1 mouse cellular context compared by ENCODE assay signal in genomic region chr11:69012071-69012601, GRCm38 (mm10).
TF ChIP-seq lines count a peak whose summit lies in the region.

No protein-coding gene starts in this region.

TF ChIP-seq in CH12.LX, 34 proteins besides CTCF, POLR2A, EP300 and RAD21:
- TF ChIP-seq ELF1 (IDR thresholded peaks at IDR 0.05; ENCODE audit: low read depth, low read length) = peak; percentile 83
- peak; percentile 89 for TF ChIP-seq NELFE (IDR thresholded peaks at IDR 0.05; ENCODE audit: low read depth, low read length)
- 0 out of 2 replicates have a peak, but pooled peaks have one; percentile 11 for TF ChIP-seq CHD1 (IDR thresholded peaks at IDR 0.05; ENCODE audit: low read depth, low read length)
- TF ChIP-seq TCF12 (IDR thresholded peaks at IDR 0.05; ENCODE audit: low read depth, low read length) = peak; percentile 84
- TF ChIP-seq HCFC1 (IDR thresholded peaks at IDR 0.05; ENCODE audit: low read depth, low read length) = peak; percentile 59
- no peak for TF ChIP-seq JUN (IDR thresholded peaks at IDR 0.05; ENCODE audit: insufficient read depth, low read depth, low read length)
- no peak for TF ChIP-seq RCOR1 (conservative IDR thresholded peaks at IDR 0.05; ENCODE audit: low read depth, low read length)
- TF ChIP-seq POLR2AphosphoS2 (IDR thresholded peaks at IDR 0.05; ENCODE audit: low read depth, low read length) = peak; percentile 86; the same call in 1 of the 2 replicates
- TF ChIP-seq SIN3A (IDR thresholded peaks at IDR 0.05; ENCODE audit: low read length) = peak; percentile 88
- TF ChIP-seq CHD2 (IDR thresholded peaks at IDR 0.05; ENCODE audit: low read length) = peak; percentile 77
- TF ChIP-seq TBP (conservative IDR thresholded peaks at IDR 0.05; ENCODE audit: low read depth, low read length) = peak; percentile 95
- peak; percentile 47; the same call in 1 of the 2 replicates for TF ChIP-seq MXI1 (IDR thresholded peaks at IDR 0.05; ENCODE audit: low read depth, low read length)
- no peak for TF ChIP-seq ZC3H11A (IDR thresholded peaks at IDR 0.05; ENCODE audit: low read depth, low read length)
- peak; percentile 17; the same call in 1 of the 2 replicates for TF ChIP-seq MAX (IDR thresholded peaks at IDR 0.05; ENCODE audit: low read length)
- TF ChIP-seq ZMIZ1 (IDR thresholded peaks at IDR 0.05; ENCODE audit: low read depth, low read length) = no peak; the same call in 1 of the 2 replicates
- 0 out of 2 replicates have a peak, but pooled peaks have one; percentile 7 for TF ChIP-seq MYC (IDR thresholded peaks at IDR 0.05; ENCODE audit: low read depth, low read length)
